Mouse (Mus musculus) embryo, embryonic 11 days (tissue): Measurements from ENCODE around the gene Mettl21a.
A peak's percentile ranks its signal among the peaks of the same experiment; 100 is the strongest.

Experiments
- DNase-seq: peaks from one replicate; pipeline ENCODE4 v3.0.0-alpha.2; 2015

Gene Mettl21a

DNA sequence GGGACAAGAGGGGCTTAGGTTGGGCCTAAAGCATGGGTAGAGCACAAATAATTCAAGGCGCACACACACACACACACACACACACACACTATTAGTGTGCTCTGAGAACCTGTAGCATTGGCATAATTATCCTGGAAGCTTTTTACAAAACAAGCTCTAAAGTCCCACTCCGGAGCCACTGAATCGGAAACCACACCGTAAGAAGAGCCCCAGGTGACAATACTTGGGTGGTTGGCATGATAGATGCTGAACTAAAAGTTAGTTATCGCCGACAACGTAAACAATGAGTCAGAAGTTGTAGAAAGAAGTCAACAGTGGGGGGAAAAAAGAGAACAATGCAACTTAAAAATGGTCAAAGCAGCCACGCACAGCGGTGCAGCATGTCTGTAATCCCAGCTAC, 2.7 kb downstream of the Mettl21a start:
- DNase-seq, result no peak

DNA sequence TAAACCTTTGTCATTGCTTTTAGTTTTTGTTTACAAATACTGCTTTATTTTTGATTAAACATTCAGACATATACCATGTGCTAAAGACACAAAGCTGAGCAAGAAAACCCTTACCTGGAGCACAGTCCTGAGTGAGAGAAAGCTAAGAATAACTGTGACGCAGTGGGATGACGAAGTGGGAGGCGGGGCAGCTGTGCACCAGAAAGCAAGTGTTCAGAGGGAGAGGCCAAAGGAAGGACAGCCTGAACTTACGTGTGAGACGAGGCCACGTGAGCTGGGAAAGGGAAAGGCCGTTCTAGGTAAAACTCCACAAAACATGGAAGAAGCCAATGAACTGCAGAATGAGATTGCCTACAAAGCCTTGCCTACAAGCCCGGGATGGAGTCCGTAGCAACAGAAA, 7.1 kb downstream of the Mettl21a start:
- no peak for DNase-seq

DNA sequence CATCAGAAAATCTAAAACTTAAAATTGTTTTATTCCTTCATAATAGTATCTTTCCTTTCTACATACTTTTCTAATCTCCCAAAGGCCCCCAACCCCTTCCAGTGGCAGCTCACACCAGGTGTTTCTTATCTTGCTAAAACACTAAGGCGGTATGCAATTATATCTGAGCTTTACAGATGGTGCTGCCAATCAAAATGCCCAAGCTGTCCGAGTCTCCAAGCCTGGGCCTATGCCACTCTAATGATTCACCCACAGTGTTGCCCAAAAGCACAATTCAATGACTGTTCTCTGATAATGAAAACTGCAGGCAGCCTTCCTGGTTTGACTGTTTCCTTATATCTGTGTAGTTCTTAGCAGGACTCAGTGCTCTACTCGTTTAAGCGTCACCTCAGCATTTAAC, 7.9 kb downstream of the Mettl21a start:
- no peak for DNase-seq

DNA sequence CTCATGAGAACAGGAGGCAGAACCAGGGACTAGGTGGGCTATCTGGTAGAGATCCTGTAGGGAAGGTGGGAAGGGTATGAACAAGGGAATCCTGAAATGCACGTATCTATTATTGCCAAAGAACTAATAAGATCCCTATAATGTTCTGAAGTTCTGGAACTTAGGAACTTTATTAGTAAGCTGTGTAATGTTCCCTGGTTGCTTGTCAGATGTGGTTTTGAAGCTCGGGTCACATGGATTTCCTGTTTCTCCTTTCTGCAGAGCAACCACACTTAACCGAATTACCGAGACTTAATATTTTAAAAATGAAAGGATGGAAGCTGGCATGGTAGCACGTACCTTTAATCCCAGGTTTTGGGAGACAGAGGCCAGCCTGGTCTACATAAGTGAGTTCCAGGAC, 13.7 kb downstream of the Mettl21a start:
- no peak for DNase-seq

DNA sequence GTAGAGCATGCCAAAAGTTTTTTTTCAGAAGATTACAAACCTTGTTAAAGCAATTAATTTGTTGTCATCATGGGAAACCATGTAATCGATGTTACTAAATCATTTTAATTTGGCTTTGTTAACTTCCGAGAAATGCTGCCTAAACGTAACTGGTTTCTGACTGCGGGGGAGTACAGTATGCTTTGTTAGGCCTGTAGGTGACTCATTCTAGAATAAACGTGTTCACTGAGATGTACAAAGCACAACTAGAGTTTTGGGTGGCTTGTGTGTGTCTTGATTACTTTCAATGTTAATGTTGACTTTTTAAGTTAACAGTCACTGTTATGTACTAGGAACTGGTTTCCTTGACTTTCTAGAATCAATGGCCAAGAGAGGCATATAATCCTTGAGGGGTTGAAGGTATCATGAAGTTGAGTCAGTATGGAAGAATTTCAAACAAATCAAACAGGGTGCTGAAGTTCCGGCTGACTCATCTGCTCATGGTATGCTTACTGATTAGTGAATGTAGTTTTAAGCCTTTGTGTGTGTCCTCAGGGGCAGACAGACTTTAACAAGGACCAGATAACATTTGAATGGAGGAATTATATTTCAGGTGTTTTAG, 15.7 kb downstream of the Mettl21a start:
- DNase-seq, result no peak

DNA sequence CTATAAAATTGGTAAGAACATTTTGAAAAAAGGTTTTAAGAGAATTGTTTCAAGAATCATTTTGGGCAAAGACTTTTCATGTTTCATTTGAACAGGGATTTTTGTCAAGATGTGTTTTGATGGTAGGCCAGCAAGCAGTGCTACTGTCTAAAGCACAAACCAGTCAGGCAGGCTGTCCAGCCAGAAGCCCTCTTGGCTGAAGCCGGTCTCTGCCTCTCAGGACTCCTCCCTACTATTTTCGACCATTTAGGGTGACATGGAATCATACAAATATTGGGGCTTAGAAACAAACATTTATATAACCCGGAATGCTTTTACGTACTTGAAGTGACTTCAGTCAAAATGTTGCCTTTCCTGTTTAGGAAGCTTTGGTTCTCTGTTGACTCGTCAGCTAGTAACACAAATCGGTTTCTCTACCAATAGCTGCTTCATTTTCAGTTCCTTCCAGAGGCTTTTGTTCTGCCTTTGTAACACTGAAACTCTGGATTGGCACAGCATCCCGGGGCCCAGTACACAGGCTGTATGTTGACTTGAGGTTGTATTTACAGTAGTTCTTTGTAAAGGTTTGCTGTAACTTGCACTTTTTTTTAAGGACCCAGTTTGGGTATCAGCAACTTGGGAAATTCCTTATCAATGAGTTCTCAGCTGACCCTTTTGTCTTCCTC, 16.5 kb downstream of the Mettl21a start:
- DNase-seq, result no peak

DNA sequence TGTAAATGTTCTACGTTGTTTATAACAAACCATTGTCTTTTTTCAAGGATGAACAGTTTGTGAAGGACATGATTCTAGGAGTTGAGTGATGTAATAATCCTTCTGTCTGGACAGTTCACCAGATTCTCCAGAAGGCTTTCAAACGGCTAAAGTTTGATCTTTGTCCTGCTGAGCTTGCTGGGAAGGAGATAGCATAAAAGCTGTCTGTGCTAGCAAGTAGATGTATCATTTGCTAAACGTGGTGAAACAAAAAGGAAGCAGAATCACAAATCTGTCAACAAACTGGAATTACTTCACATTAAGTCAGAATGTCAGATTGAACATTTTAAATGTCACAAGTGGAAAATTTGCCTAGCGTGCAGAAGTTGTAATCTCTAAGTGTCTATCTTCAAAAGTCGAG, 18.1 kb downstream of the Mettl21a start:
- DNase-seq, result no peak

DNA sequence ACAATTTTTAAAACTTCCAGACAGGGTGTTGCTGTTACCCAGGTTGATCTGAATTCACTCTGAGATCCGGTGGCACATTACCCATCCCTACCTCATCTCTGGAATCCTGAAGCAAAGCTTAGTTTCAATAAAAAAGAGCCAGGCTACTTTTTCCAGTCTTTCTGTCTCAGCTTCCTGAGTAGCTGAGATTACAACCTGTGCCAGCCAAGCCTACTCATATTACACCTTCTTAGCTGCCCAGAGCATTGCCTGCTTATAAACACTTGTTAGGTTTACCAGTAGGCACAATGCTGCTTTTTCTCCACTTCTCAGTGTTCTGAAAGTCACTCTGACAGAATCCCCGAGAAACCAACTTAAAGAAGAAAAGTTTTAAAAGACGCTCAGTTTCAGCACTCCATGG, 38.2 kb downstream of the Mettl21a start:
- peak; percentile 11 for DNase-seq

DNA sequence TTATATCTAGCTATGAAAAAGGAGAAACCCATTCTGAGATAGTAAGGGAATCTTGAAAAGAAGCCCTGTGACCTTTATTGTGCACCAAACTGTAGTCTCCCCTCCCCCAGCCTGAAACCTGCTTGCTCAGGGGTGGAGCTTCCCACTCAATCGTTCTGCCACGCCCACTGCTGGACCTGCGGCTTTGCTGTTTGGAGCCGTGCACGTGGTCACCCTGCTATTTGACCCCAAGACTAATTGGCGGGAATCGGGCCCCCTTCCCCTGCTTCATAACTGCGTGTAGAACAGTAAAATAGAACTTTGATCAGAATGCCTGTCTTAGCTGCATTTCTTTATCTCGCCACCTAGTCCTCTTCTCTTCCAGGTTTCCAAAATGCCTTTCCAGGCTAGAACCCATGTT, 39.1 kb downstream of the Mettl21a start:
- DNase-seq, result peak; percentile 23

DNA sequence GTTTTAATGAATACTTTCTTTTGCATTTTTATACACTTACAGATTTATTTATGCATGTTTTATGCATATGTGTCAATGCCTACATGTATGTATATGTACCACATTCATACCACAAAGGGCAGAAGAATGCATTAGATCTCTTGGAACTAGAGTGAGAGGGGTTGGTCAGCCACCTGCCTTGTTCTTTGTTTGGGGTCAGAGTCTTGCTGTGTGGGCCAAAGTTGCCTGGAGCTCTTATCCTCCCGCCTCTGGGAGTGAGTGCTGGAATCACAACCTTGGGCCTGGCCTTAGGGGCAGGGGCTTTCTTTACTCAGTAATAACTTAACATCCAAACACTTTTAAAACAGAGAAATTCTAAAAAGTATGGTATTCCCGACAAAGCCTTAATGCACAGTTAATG, 40.3 kb downstream of the Mettl21a start:
- no peak for DNase-seq

DNA sequence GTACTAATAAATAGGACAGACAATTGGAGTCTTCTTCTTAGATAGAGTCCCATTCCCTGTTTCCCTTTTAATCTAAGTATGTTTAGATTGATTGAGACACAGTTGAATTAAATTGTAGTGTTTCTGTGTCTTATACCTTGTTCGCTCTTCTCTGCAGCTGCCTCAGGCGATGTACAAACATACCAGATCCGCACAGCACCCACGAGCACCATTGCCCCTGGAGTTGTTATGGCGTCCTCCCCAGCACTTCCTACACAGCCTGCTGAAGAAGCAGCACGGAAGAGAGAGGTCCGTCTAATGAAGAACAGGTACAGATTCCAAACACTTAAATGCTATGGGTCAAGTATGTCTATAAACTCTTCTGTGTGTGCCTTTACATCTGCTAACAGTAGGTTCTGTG, 41.0 kb downstream of the Mettl21a start:
- DNase-seq, result no peak

DNA sequence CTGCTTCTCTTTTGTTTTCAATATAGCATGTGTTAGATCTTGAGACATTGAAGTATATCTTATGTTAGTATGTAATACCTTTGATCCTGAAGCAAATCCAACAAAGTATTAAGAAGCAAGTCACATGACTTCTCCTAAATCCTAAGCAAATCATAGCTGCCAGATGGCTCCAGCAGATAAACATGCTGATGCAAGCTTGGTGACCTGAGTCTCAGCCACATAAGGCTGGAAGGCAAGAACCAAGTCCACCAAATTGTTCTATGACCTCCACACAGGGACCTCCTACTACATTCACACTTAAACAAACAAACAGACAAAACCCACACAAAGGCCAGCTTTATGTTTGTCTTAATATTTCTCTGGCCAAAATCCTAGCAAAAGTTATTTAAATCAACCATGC, 48.8 kb downstream of the Mettl21a start:
- no peak for DNase-seq

DNA sequence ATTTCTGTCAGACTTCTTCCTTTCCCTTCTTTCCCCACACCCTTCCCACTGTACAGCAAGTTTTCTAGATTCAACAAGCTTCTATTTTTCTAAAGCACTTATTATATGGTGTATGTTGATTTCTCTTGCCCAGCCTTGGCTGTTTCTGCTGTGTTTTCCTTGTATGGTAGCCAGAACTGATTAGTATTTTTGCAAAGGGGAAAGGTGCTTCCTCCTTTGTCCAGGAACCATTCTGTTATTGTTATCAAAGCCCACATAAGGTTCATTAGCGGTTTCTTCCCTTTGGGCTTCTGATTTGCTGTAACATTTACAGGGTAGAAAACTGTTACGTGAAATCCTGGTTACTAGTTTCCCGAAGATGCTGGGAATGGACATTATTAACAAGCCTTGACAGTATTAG, 56.9 kb downstream of the Mettl21a start:
- DNase-seq, result no peak
